Mouse (Mus musculus): ENCODE data around the gene Mast4. TPM values are rescaled to one million over a fixed set of nuclear protein-coding genes. Genes with fewer than 3 reads are reported as not detected.

Mast4 gene
- polyA plus RNA-seq, 2 experiments, result 0.71 to 1.5 TPM

- DNase-seq (ENCODE audit: low read depth in 3 of 3, low spot score in 3 of 3) (no peak), ATAC-seq (ENCODE audit: insufficient read depth) (no peak)
- Histone ChIP-seq H3K9me3 (ENCODE audit: control insufficient read depth, low read length) (no peaks in the 10 kb centered on the region), H3K4me1 (replicated peaks; ENCODE audit: control insufficient read depth in 2 of 2, insufficient read depth in 2 of 2, low read length in 1 of 2) (peaks cover 0 to 4% of the 10 kb centered on the region in 2 experiments; a peak in 2 of 4 replicates), H3K27ac (no peak overlapping the region), H3K9ac (replicated peaks) (no peak overlapping the region), H3K36me3 (replicated peaks; ENCODE audit: control insufficient read depth, insufficient read depth, low read depth) (no peaks in the 10 kb centered on the region), H3K4me3 (ENCODE audit: insufficient read depth in 1 of 2, low read depth in 2 of 2, low read length in 2 of 2) (no peak overlapping the region), H3K4me2 (ENCODE audit: low read depth) (no peak overlapping the region), H3K27me3 (ENCODE audit: control insufficient read depth, insufficient read depth, low read length) (peaks cover 12% of the 10 kb centered on the region)
- no peak for TF ChIP-seq EP300 (IDR thresholded peaks at IDR 0.05; ENCODE audit: low read depth)
- no peak for TF ChIP-seq CTCF (IDR thresholded peaks at IDR 0.05; ENCODE audit: low read depth)
- WGBS (ENCODE audit: insufficient replicate concordance), result 15% methylated on average over 7 of the region's 7 CpGs
Measured at GRCm38 (mm10) chr13:103095491-103095890, 238.8 kb downstream of the Mast4 start.

- no peak overlapping the region for H3K4me2 ChIP-seq (ENCODE audit: low read depth)
- DNase-seq (ENCODE audit: low read depth in 3 of 3, low spot score in 3 of 3) (no peak), ATAC-seq (ENCODE audit: insufficient read depth) (no peak)
- peaks cover 0 to 4% of the 10 kb centered on the region in 2 experiments; a peak in 2 of 4 replicates for H3K4me1 ChIP-seq (replicated peaks; ENCODE audit: control insufficient read depth in 2 of 2, insufficient read depth in 2 of 2, low read length in 1 of 2)
- WGBS (ENCODE audit: insufficient replicate concordance), result 40% methylated on average over 5 of the region's 5 CpGs
- no peak overlapping the region for H3K9ac ChIP-seq (replicated peaks)
- H3K9me3 ChIP-seq (ENCODE audit: control insufficient read depth, low read length), result no peaks in the 10 kb centered on the region
- TF ChIP-seq EP300 (IDR thresholded peaks at IDR 0.05; ENCODE audit: low read depth) (no peak), CTCF (IDR thresholded peaks at IDR 0.05; ENCODE audit: low read depth) (no peak)
- H3K27me3 ChIP-seq (ENCODE audit: control insufficient read depth, insufficient read depth, low read length), result peaks cover 12% of the 10 kb centered on the region
- no peaks in the 10 kb centered on the region for H3K36me3 ChIP-seq (replicated peaks; ENCODE audit: control insufficient read depth, insufficient read depth, low read depth)
- no peak overlapping the region for H3K4me3 ChIP-seq (ENCODE audit: insufficient read depth in 1 of 2, low read depth in 2 of 2, low read length in 2 of 2)
- H3K27ac ChIP-seq, result no peak overlapping the region
Measured at GRCm38 (mm10) chr13:103094595-103094994, 239.7 kb downstream of the Mast4 start.

- H3K9me3 ChIP-seq (ENCODE audit: control insufficient read depth, low read length), result no peaks in the 10 kb centered on the region
- peaks cover 0 to 4% of the 10 kb centered on the region in 2 experiments; a peak in 2 of 4 replicates for H3K4me1 ChIP-seq (replicated peaks; ENCODE audit: control insufficient read depth in 2 of 2, insufficient read depth in 2 of 2, low read length in 1 of 2)
- no peak overlapping the region for H3K4me3 ChIP-seq (ENCODE audit: insufficient read depth in 1 of 2, low read depth in 2 of 2, low read length in 2 of 2)
- TF ChIP-seq CTCF (IDR thresholded peaks at IDR 0.05; ENCODE audit: low read depth), result no peak
- TF ChIP-seq EP300 (IDR thresholded peaks at IDR 0.05; ENCODE audit: low read depth), result no peak
- no peaks in the 10 kb centered on the region for H3K36me3 ChIP-seq (replicated peaks; ENCODE audit: control insufficient read depth, insufficient read depth, low read depth)
- no peak overlapping the region for H3K4me2 ChIP-seq (ENCODE audit: low read depth)
- WGBS (ENCODE audit: insufficient replicate concordance), result 63% methylated on average over 1 of the region's 1 CpGs
- ATAC-seq (ENCODE audit: insufficient read depth) (no peak), DNase-seq (ENCODE audit: low read depth in 3 of 3, low spot score in 3 of 3) (no peak)
- no peak overlapping the region for H3K27ac ChIP-seq
- H3K9ac ChIP-seq (replicated peaks), result no peak overlapping the region
- H3K27me3 ChIP-seq (ENCODE audit: control insufficient read depth, insufficient read depth, low read length), result peaks cover 12% of the 10 kb centered on the region
Measured at GRCm38 (mm10) chr13:103093713-103094112, 240.6 kb downstream of the Mast4 start.

- H3K27ac ChIP-seq, result no peak overlapping the region
- H3K9me3 ChIP-seq (ENCODE audit: control insufficient read depth, low read length), result no peaks in the 10 kb centered on the region
- H3K36me3 ChIP-seq (replicated peaks; ENCODE audit: control insufficient read depth, insufficient read depth, low read depth), result no peaks in the 10 kb centered on the region
- WGBS (ENCODE audit: insufficient replicate concordance), result 67% methylated on average over 15 of the region's 15 CpGs
- no peak for DNase-seq (ENCODE audit: low read depth in 3 of 3, low spot score in 3 of 3)
- H3K4me2 ChIP-seq (ENCODE audit: low read depth), result no peak overlapping the region
- H3K9ac ChIP-seq (replicated peaks), result no peak overlapping the region
- no peak for TF ChIP-seq EP300 (IDR thresholded peaks at IDR 0.05; ENCODE audit: low read depth)
- TF ChIP-seq CTCF (IDR thresholded peaks at IDR 0.05; ENCODE audit: low read depth), result no peak
- H3K4me3 ChIP-seq (ENCODE audit: insufficient read depth in 1 of 2, low read depth in 2 of 2, low read length in 2 of 2), result no peak overlapping the region
- ATAC-seq (ENCODE audit: insufficient read depth), result no peak
- H3K4me1 ChIP-seq (replicated peaks; ENCODE audit: control insufficient read depth in 2 of 2, insufficient read depth in 2 of 2, low read length in 1 of 2), result no peaks in the 10 kb centered on the region; a peak in 1 of 4 replicates
- H3K27me3 ChIP-seq (ENCODE audit: control insufficient read depth, insufficient read depth, low read length), result no peaks in the 10 kb centered on the region
Measured at GRCm38 (mm10) chr13:103085540-103086121, 248.7 kb downstream of the Mast4 start.

- Histone ChIP-seq H3K9ac (replicated peaks) (no peak overlapping the region), H3K27me3 (ENCODE audit: control insufficient read depth, insufficient read depth, low read length) (no peaks in the 10 kb centered on the region), H3K9me3 (ENCODE audit: control insufficient read depth, low read length) (no peaks in the 10 kb centered on the region), H3K4me2 (ENCODE audit: low read depth) (no peak overlapping the region), H3K4me3 (ENCODE audit: insufficient read depth in 1 of 2, low read depth in 2 of 2, low read length in 2 of 2) (no peak overlapping the region), H3K4me1 (replicated peaks; ENCODE audit: control insufficient read depth in 2 of 2, insufficient read depth in 2 of 2, low read length in 1 of 2) (no peaks in the 10 kb centered on the region; a peak in 1 of 4 replicates), H3K36me3 (replicated peaks; ENCODE audit: control insufficient read depth, insufficient read depth, low read depth) (no peaks in the 10 kb centered on the region), H3K27ac (no peak overlapping the region)
- ATAC-seq (ENCODE audit: insufficient read depth) (no peak; the same call in 1 of the 2 replicates), DNase-seq (ENCODE audit: low read depth in 3 of 3, low spot score in 3 of 3) (no peak)
- 42% methylated on average over 6 of the region's 6 CpGs for WGBS (ENCODE audit: insufficient replicate concordance)
- TF ChIP-seq EP300 (IDR thresholded peaks at IDR 0.05; ENCODE audit: low read depth) (no peak), CTCF (IDR thresholded peaks at IDR 0.05; ENCODE audit: low read depth) (no peak)
Measured at GRCm38 (mm10) chr13:103082891-103083290, 251.4 kb downstream of the Mast4 start.

Measured in liver, embryonic 14.5 days (tissue).